Mouse (Mus musculus) kidney, postnatal 4 days (tissue): ENCODE data around the gene Gjd3.
A peak's percentile ranks its signal among the peaks of the same experiment; 100 is the strongest.
"Not testable (repeated sequence)": the region's sequence is repeated elsewhere in the genome, so short reads cannot be mapped to it uniquely, and the experiment has no call there.

ENCODE experiments used
- DNase-seq, 2 experiments: peaks; one replicate each; pipeline ENCODE4 v3.0.0; 2021; ENCODE audit warnings: mixed read lengths in 2 of 2

Gene Gjd3

GRCm38 (mm10) chr11:98943741-98944461 is 38.9 kb downstream of the Gjd3 start:
- peak; percentile 68 to 78 for DNase-seq

GRCm38 (mm10) chr11:98942923-98943641 is 39.7 kb downstream of the Gjd3 start:
- peak; percentile 64 to 77 for DNase-seq

- no peak for DNase-seq
Observed at GRCm38 (mm10) chr11:98942555-98942922, 40.3 kb downstream of the Gjd3 start.

- peak; percentile 84 to 91 for DNase-seq
Observed at GRCm38 (mm10) chr11:98941826-98942550, 40.8 kb downstream of the Gjd3 start.

- peak; percentile 78 to 84 for DNase-seq
Observed at GRCm38 (mm10) chr11:98941341-98941825, 41.4 kb downstream of the Gjd3 start.

GRCm38 (mm10) chr11:98940776-98941175 is 42.0 kb downstream of the Gjd3 start:
- peak; percentile 21 to 35 for DNase-seq

GRCm38 (mm10) chr11:98939953-98940641 is 42.7 kb downstream of the Gjd3 start:
- DNase-seq: peak; percentile 42 to 43

- peak in 1 of 2 experiments; percentile 27 for DNase-seq
Observed at GRCm38 (mm10) chr11:98939084-98939952, 43.5 kb downstream of the Gjd3 start.

GRCm38 (mm10) chr11:98938701-98939083 is 44.1 kb downstream of the Gjd3 start:
- DNase-seq: peak in 1 of 2 experiments; percentile 15

GRCm38 (mm10) chr11:98937914-98938694 is 44.7 kb downstream of the Gjd3 start:
- DNase-seq: peak; percentile 72 to 80

GRCm38 (mm10) chr11:98937410-98937913 is 45.4 kb downstream of the Gjd3 start:
- peak; percentile 89 to 95 for DNase-seq

GRCm38 (mm10) chr11:98936606-98937409 is 46.0 kb downstream of the Gjd3 start:
- peak; percentile 18 to 55 for DNase-seq

- peak; percentile 84 to 91 for DNase-seq
Observed at GRCm38 (mm10) chr11:98936170-98936569, 46.6 kb downstream of the Gjd3 start.

- DNase-seq: peak; percentile 47 to 72
Observed at GRCm38 (mm10) chr11:98935123-98935522, 47.7 kb downstream of the Gjd3 start.

GRCm38 (mm10) chr11:98934367-98934766 is 48.4 kb downstream of the Gjd3 start:
- DNase-seq: no peak

GRCm38 (mm10) chr11:98933847-98934246 is 49.0 kb downstream of the Gjd3 start:
- not testable (repeated sequence) for DNase-seq

GRCm38 (mm10) chr11:98933151-98933550 is 49.7 kb downstream of the Gjd3 start:
- peak; percentile 82 to 86 for DNase-seq

- DNase-seq: peak; percentile 64 to 74
Observed at GRCm38 (mm10) chr11:98932293-98933091, 50.3 kb downstream of the Gjd3 start.
